Comparison of ENCODE assay signal across 7 mouse cellular contexts in genomic region chr19:41101390-41101789, GRCm38 (mm10). TPM values are rescaled to one million over a fixed set of nuclear protein-coding genes. Genes with fewer than 3 reads are reported as not detected.
DNase-seq lines count a peak whose midpoint lies in the region; ATAC-seq lines count a peak whose summit lies in the region.

No protein-coding gene starts in this region.

- peaks cover 21% of the 10 kb centered on the region for H3K27me3 ChIP-seq in midbrain, embryonic 15.5 days (replicated peaks)

- WGBS in midbrain, embryonic 15.5 days: 65% methylated on average over 8 of the region's 8 CpGs

- H3K4me3 ChIP-seq in midbrain, embryonic 15.5 days: no peak overlapping the region

- H3K4me1 ChIP-seq in midbrain, embryonic 15.5 days: no peaks in the 10 kb centered on the region

- no peak overlapping the region for H3K4me2 ChIP-seq in midbrain, embryonic 15.5 days

- H3K9me3 ChIP-seq in midbrain, embryonic 15.5 days: no peaks in the 10 kb centered on the region

- H3K27ac ChIP-seq in midbrain, embryonic 15.5 days: no peak overlapping the region

- H3K36me3 ChIP-seq in midbrain, embryonic 15.5 days (replicated peaks): no peaks in the 10 kb centered on the region

- peak; percentile 63 for DNase-seq in retina, postnatal 1 day
- DNase-seq in retina, embryonic 14.5 days (ENCODE audit: low spot score): no peak
- peak; percentile 67 to 95 for DNase-seq in cerebellum, postnatal 4 days (ENCODE audit: low spot score in 2 of 2)
- peak; percentile 71 to 78 for DNase-seq in heart, postnatal 36 days
- no peak for DNase-seq in thymus, postnatal 25 days
- DNase-seq in B cell, adult 2 months: no peak

- intact Hi-C loops in heart, postnatal 36 days (cut with DNase I): no loop called here

- ATAC-seq in midbrain, embryonic 15.5 days (replicated peaks): peak; percentile 84

- no peak overlapping the region for H3K9ac ChIP-seq in midbrain, embryonic 15.5 days

RNA-seq across cellular contexts. Expression of gene Opalin, which starts 24.5 kb away (rescaled TPM):
- not detected for total RNA-seq in heart, postnatal 36 days (2021)
- not detected in 2 replicates for polyA plus RNA-seq in midbrain, embryonic 15.5 days (2015; fragmentation: Nextera tagmentation; extraction: Ambion mirVana)

Comparison
In these comparisons a context has a peak if more than half of its experiments do, and no peak if none do; other contexts are left out.
1. DNase-seq: peak in retina, postnatal 1 day (single experiment), cerebellum, postnatal 4 days (2 of 2) and heart, postnatal 36 days (2 of 2); none in retina, embryonic 14.5 days (single experiment), thymus, postnatal 25 days (single experiment) and B cell, adult 2 months (0 of 2).